Mouse (Mus musculus) forebrain, postnatal 0 days (tissue): ENCODE results near the gene Lypd6b. TPM values are rescaled to one million over a fixed set of nuclear protein-coding genes. Genes with fewer than 3 reads are reported as not detected.

Experiments
- ATAC-seq: fragments of 200-750 bp; cut with Nextera tagmentation; 2 replicates; pipeline ENCODE4 v1.8.0; 2017; ENCODE audit warnings: mild to moderate bottlenecking, moderate library complexity
- DNase-seq: peaks from one replicate; pipeline ENCODE4 v3.0.0-alpha.2; 2015
- H3K27ac ChIP-seq: fragments of 300-500 bp; sonication (generic); 2 replicates; pipeline ENCODE4 v1.5.1; 2014; ENCODE audit warnings: low read depth, mild to moderate bottlenecking, antibody characterized with exemption, low read length, moderate library complexity, mixed read lengths
- H3K27me3 ChIP-seq: fragments of 300-500 bp; sonication (generic); 2 replicates; pipeline ENCODE4 v1.6.1; 2014; ENCODE audit warnings: mild to moderate bottlenecking, low read length, mixed read lengths; ENCODE audit not compliant: insufficient read depth
- H3K36me3 ChIP-seq: fragments of 300-500 bp; sonication (generic); 2 replicates; pipeline ENCODE4 v1.6.1; 2014; ENCODE audit warnings: mild to moderate bottlenecking, moderate library complexity; ENCODE audit not compliant: insufficient read depth
- H3K4me1 ChIP-seq: fragments of 300-500 bp; sonication (generic); 2 replicates; pipeline ENCODE4 v1.6.1; 2014; ENCODE audit warnings: antibody characterized with exemption; ENCODE audit not compliant: insufficient read depth
- H3K4me2 ChIP-seq: fragments of 300-500 bp; sonication (generic); 2 replicates; pipeline ENCODE4 v1.6.1; 2014; ENCODE audit warnings: low read depth, mild to moderate bottlenecking, moderate library complexity
- H3K4me3 ChIP-seq: fragments of 300-500 bp; sonication (generic); 2 replicates; pipeline ENCODE4 v1.5.1; 2014; ENCODE audit warnings: low read depth, low read length, mixed read lengths
- H3K9ac ChIP-seq: fragments of 300-500 bp; sonication (generic); 2 replicates; pipeline ENCODE4 v1.6.1; 2014; ENCODE audit warnings: mild to moderate bottlenecking
- H3K9me3 ChIP-seq: fragments of 300-500 bp; sonication (generic); 2 replicates; pipeline ENCODE4 v1.6.1; 2016; ENCODE audit warnings: low read length
- CTCF ChIP-seq: sonication (generic); IDR thresholded peaks from 2 replicates; pipeline ENCODE4 v1.5.1; 2016; ENCODE audit warnings: antibody characterized with exemption, control low read depth, low read depth
- WGBS: fragments of 180-500 bp; shearing (Covaris S2); extraction: QIAGEN DNeasy Blood & Tissue Kit; methylation state at CpG from one replicate; pipeline ENCODE4 v1.1.7; 2014; 5-methylcytosine and 5-hydroxymethylcytosine counted together
- polyA plus RNA-seq: library from polyadenylated mRNA; unstranded; fragments of >200 nt; fragmentation: Nextera tagmentation; extraction: Ambion mirVana; gene quantifications from 2 replicates; pipeline ENCODE4 v1.2.1, GENCODE M21; 2015
- total RNA-seq: library from RNA; depleted of rRNA; stranded (reverse); fragments of >200 nt; gene quantifications from 2 replicates; pipeline ENCODE4 v1.2.3, GENCODE M21; 2014; rRNA removed

Lypd6b gene
- total and polyA plus RNA-seq, 2 experiments from 2014 or later, result 18.6 to 22.2 TPM

DNA sequence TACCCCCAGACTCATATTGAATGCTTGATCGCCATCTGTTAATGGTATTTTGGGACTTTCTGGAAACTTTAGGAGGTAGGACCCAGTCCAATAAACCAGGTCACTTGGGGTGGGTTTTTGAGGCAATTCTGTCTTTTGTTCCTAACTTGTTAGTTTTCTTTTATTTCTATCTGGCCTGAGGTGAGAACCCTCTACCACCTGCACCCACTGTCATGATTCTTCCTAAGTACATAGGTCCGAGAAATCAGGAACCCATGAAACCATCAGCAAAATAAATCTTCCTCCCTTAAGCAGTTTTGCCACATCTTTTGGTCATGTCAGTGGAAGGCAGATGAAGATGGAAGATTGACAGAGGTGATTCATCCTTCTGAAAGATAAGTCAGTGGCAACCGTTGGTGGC is 192.5 kb downstream of the Lypd6b start:
- Histone ChIP-seq H3K36me3 (no peaks in the 10 kb centered on the region), H3K4me2 (no peak overlapping the region), H3K9me3 (no peaks in the 10 kb centered on the region), H3K9ac (no peak overlapping the region), H3K27me3 (no peaks in the 10 kb centered on the region), H3K4me1 (no peaks in the 10 kb centered on the region), H3K27ac (no peak overlapping the region), H3K4me3 (no peak overlapping the region)
- 93% methylated on average over 3 of the region's 3 CpGs for WGBS
- ATAC-seq (no peak), DNase-seq (no peak)
- TF ChIP-seq CTCF, result no peak

DNA sequence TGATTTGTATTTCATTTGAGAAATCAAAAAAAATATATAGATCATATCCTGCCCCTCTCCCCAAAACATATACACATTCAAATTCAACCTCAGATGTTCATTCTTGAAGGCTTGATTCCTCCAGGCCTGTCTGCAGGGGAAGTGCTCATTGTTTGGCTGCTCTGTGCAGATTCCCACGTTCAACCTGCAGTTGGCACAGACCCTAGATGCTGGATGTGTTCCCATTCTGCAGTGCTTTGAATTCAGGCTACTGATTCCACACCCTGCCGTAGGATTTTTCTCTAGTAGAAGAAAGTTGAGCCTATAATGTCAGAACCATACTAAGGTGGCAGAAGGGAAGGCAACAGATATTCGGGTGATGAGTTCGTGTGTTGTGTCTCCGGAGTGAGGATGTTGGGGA is 195.5 kb downstream of the Lypd6b start:
- no peak overlapping the region for H3K27ac ChIP-seq
- H3K27me3 ChIP-seq, result no peaks in the 10 kb centered on the region
- no peak for TF ChIP-seq CTCF
- H3K9me3 ChIP-seq, result no peaks in the 10 kb centered on the region
- H3K4me3 ChIP-seq, result no peak overlapping the region
- DNase-seq, result peak; percentile 50
- ATAC-seq, result no peak
- WGBS, result 54% methylated on average over 5 of the region's 5 CpGs
- H3K4me2 ChIP-seq, result no peak overlapping the region
- no peaks in the 10 kb centered on the region for H3K36me3 ChIP-seq
- no peaks in the 10 kb centered on the region for H3K4me1 ChIP-seq
- no peak overlapping the region for H3K9ac ChIP-seq

GRCm38 (mm10) chr2:49984780-49985179 is 197.3 kb downstream of the Lypd6b start:
- 67% methylated on average over 3 of the region's 3 CpGs for WGBS
- Histone ChIP-seq H3K27me3 (no peaks in the 10 kb centered on the region), H3K9me3 (no peaks in the 10 kb centered on the region), H3K4me3 (no peak overlapping the region), H3K9ac (no peak overlapping the region), H3K36me3 (no peaks in the 10 kb centered on the region), H3K4me2 (no peak overlapping the region), H3K27ac (no peak overlapping the region), H3K4me1 (no peaks in the 10 kb centered on the region)
- no peak for ATAC-seq
- TF ChIP-seq CTCF, result no peak
- no peak for DNase-seq

- Histone ChIP-seq H3K9me3 (no peaks in the 10 kb centered on the region), H3K4me2 (no peak overlapping the region), H3K9ac (no peak overlapping the region), H3K4me3 (no peak overlapping the region), H3K36me3 (no peaks in the 10 kb centered on the region), H3K27me3 (no peaks in the 10 kb centered on the region), H3K27ac (no peak overlapping the region), H3K4me1 (no peaks in the 10 kb centered on the region)
- WGBS, result 90% methylated on average over 4 of the region's 4 CpGs
- DNase-seq (no peak), ATAC-seq (no peak)
- no peak for TF ChIP-seq CTCF
Observed at GRCm38 (mm10) chr2:49995841-49996240, 208.4 kb downstream of the Lypd6b start.

- no peaks in the 10 kb centered on the region for H3K27me3 ChIP-seq
- TF ChIP-seq CTCF, result no peak
- no peaks in the 10 kb centered on the region for H3K4me1 ChIP-seq
- ATAC-seq (no peak), DNase-seq (no peak)
- H3K9ac ChIP-seq, result no peak overlapping the region
- WGBS, result 79% methylated on average over 1 of the region's 1 CpGs
- H3K4me3 ChIP-seq, result no peak overlapping the region
- no peaks in the 10 kb centered on the region for H3K9me3 ChIP-seq
- no peak overlapping the region for H3K4me2 ChIP-seq
- H3K36me3 ChIP-seq, result no peaks in the 10 kb centered on the region
- H3K27ac ChIP-seq, result no peak overlapping the region
Observed at GRCm38 (mm10) chr2:49997216-49997615, 209.7 kb downstream of the Lypd6b start.

Other genes starting within 250 kb of the Lypd6b start
- 349 and 408 TPM in 2 replicates for gene Kif5c, start 168.4 kb upstream of the Lypd6b start, total RNA-seq
- gene Kif5c, start 168.4 kb upstream of the Lypd6b start, polyA plus RNA-seq, result 112 and 163 TPM in 2 replicates